Mouse (Mus musculus) heart, embryonic 14.5 days (tissue): ENCODE data around the gene Slc9a3r1. TPM values are rescaled to one million over a fixed set of nuclear protein-coding genes. Genes with fewer than 3 reads are reported as not detected.

Source experiments
- ATAC-seq: fragments of 200-750 bp; cut with Nextera tagmentation; 2 replicates; pipeline ENCODE4 v1.8.0; 2017; ENCODE audit warnings: low read depth, moderate TSS enrichment; ENCODE audit not compliant: insufficient number of reproducible peaks, insufficient read depth, low FRiP score
- H3K27ac ChIP-seq, 2 experiments: fragments of 200-500 bp in 1 of 2; fragments of 300-500 bp in 1 of 2; sonication (generic) in 1 of 2; replicated peaks in 1 of 2; 2 replicates each; pipeline ENCODE4 v1.5.1; 2012 to 2014; ENCODE audit warnings: low read depth in 2 of 2, low read length in 2 of 2, control low read depth in 1 of 2, mild to moderate bottlenecking in 1 of 2, mixed read lengths in 1 of 2; ENCODE audit not compliant: control insufficient read depth in 1 of 2, insufficient read depth in 1 of 2
- H3K27me3 ChIP-seq: fragments of 300-500 bp; sonication (generic); 2 replicates; pipeline ENCODE4 v1.6.1; 2014; ENCODE audit warnings: mild to moderate bottlenecking, low read length, control low read depth; ENCODE audit not compliant: control insufficient read depth, insufficient read depth
- H3K36me3 ChIP-seq: fragments of 300-500 bp; sonication (generic); 2 replicates; pipeline ENCODE4 v1.6.1; 2014; ENCODE audit warnings: mild to moderate bottlenecking, control low read depth, low read length, mixed read lengths; ENCODE audit not compliant: control insufficient read depth, insufficient read depth
- H3K4me1 ChIP-seq, 2 experiments: fragments of 200-500 bp in 1 of 2; fragments of 300-500 bp in 1 of 2; sonication (generic) in 1 of 2; 2 replicates each; pipeline ENCODE4 v1.6.1; 2012 to 2014; ENCODE audit warnings: low read length in 2 of 2, control low read depth in 1 of 2, mixed read lengths in 1 of 2; ENCODE audit not compliant: control insufficient read depth in 2 of 2, insufficient read depth in 2 of 2
- H3K4me2 ChIP-seq: fragments of 300-500 bp; sonication (generic); 2 replicates; pipeline ENCODE4 v1.6.1; 2014; ENCODE audit warnings: mild to moderate bottlenecking, low read length
- H3K4me3 ChIP-seq, 2 experiments: fragments of 200-500 bp in 1 of 2; fragments of 300-500 bp in 1 of 2; sonication (generic) in 1 of 2; 2 replicates each; pipeline ENCODE4 v1.5.1; 2012 to 2014; ENCODE audit warnings: low read length in 2 of 2, mild to moderate bottlenecking in 2 of 2, control low read depth in 1 of 2, low read depth in 1 of 2, moderate library complexity in 1 of 2; ENCODE audit not compliant: control insufficient read depth in 1 of 2, insufficient read depth in 1 of 2
- H3K9ac ChIP-seq: fragments of 300-500 bp; sonication (generic); 2 replicates; pipeline ENCODE4 v1.6.1; 2014; ENCODE audit warnings: mild to moderate bottlenecking, low read length
- H3K9me3 ChIP-seq: fragments of 300-500 bp; sonication (generic); 2 replicates; pipeline ENCODE4 v1.6.1; 2016; ENCODE audit warnings: low read length, control low read depth; ENCODE audit not compliant: control insufficient read depth
- WGBS: fragments of 180-500 bp; shearing (Covaris S2); extraction: QIAGEN DNeasy Blood & Tissue Kit; methylation state at CpG from one replicate; pipeline ENCODE4 v1.1.7; 2014; 5-methylcytosine and 5-hydroxymethylcytosine counted together
- polyA plus RNA-seq: library from polyadenylated mRNA; unstranded; fragments of >200 nt; fragmentation: Nextera tagmentation; extraction: Ambion mirVana; gene quantifications from 2 replicates; pipeline ENCODE4 v1.2.1, GENCODE M21; 2014

Gene Slc9a3r1
- polyA plus RNA-seq, 1 experiment from 2014 or later, result 21.9 TPM

DNA sequence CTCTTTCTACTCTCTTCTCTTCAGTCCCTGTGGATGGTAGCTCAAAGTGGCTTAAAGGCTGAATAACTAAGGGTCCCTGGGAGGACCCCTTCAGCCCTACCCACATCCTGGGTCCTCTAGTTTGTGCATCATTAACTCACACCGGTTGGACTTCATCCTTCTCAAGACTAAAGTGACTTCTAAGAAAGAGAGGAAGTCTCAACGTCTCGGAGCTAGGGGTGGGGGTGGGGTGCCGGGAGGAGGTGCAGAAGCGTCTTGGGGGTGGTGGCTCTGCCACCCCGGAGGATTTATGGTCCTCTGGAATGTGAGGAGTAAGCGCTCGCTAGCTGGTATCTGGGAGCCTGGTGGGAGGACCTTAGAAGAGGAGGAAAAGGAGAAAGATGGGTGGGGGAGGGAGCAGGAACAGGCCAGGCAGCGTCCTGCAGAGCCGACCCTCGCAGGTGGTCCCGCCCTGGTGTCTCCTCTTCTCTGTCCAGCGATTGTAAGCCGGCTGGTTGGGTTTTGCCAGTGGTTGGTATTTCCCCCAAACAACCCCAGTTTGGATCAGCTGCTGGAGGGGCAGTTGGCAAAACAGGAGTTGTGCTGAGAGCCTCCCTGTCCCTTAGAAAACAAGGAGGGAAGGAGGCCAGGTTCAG, 1.3 kb downstream of the Slc9a3r1 start:
- Histone ChIP-seq H3K4me3 (peak overlapping the region; percentile 62 to 78), H3K27me3 (peaks cover 12% of the 10 kb centered on the region; the same call in 1 of the 2 replicates), H3K9ac (peak overlapping the region; percentile 64), H3K27ac (no peak overlapping the region), H3K4me2 (peak overlapping the region; percentile 93), H3K9me3 (no peaks in the 10 kb centered on the region), H3K4me1 (peaks cover 8 to 31% of the 10 kb centered on the region in 2 experiments), H3K36me3 (no peaks in the 10 kb centered on the region)
- ATAC-seq, result no peak
- 0% methylated on average over 14 of the region's 14 CpGs for WGBS

DNA sequence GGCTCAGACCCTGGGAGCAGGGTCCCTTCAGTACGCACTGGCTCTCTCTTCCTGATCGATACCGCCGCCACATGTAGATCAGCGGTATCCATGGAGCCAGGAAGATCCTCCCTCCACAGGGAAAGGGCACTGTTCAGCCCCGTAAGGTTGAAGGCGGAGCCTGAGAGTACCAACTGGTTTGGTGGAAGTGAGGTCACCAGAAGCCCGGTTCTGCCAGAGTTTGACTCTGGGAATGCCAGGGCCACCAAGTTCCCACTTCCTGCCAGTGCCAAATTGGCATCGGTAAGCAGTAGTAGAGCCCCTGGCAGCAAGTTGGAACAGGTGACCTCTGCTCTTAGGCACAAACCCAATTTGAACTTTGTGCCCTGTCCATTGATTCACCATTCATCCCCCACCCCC, 1.8 kb downstream of the Slc9a3r1 start:
- Histone ChIP-seq H3K9ac (peak overlapping the region; percentile 64; the same call in 1 of the 2 replicates), H3K27me3 (peaks cover 12% of the 10 kb centered on the region; the same call in 1 of the 2 replicates), H3K36me3 (no peaks in the 10 kb centered on the region), H3K27ac (no peak overlapping the region), H3K4me3 (peak overlapping the region; percentile 62 to 78), H3K9me3 (no peaks in the 10 kb centered on the region), H3K4me1 (peaks cover 8 to 31% of the 10 kb centered on the region in 2 experiments), H3K4me2 (peak overlapping the region; percentile 93)
- 3% methylated on average over 9 of the region's 9 CpGs for WGBS
- no peak for ATAC-seq

DNA sequence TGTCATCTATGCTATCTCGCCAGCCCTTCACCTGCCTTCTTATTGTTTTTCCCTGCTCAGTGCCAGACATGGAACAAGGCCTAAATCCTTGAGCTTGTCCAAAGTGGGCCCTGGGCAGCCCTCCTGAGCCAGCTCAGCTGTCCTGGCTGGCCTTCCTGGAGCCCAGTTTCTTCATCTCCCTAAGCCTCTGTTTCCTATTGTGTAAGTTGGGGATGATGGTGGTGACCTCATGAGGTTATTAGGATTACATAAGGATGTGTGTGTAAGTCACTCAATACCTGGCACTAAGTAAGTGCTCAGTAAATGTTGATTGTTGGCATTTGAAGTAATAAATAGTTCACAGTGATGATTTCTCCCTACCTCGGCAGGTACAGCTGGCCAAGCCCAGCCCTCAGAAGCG, 3.6 kb downstream of the Slc9a3r1 start:
- no peak for ATAC-seq
- H3K27ac ChIP-seq, result no peak overlapping the region
- no peak overlapping the region for H3K4me3 ChIP-seq
- no peaks in the 10 kb centered on the region for H3K36me3 ChIP-seq
- peaks cover 12% of the 10 kb centered on the region; the same call in 1 of the 2 replicates for H3K27me3 ChIP-seq
- H3K4me1 ChIP-seq, result peaks cover 4 to 26% of the 10 kb centered on the region in 2 experiments
- H3K4me2 ChIP-seq, result no peak overlapping the region
- no peak overlapping the region for H3K9ac ChIP-seq
- H3K9me3 ChIP-seq, result no peaks in the 10 kb centered on the region
- 83% methylated on average over 3 of the region's 3 CpGs for WGBS

DNA sequence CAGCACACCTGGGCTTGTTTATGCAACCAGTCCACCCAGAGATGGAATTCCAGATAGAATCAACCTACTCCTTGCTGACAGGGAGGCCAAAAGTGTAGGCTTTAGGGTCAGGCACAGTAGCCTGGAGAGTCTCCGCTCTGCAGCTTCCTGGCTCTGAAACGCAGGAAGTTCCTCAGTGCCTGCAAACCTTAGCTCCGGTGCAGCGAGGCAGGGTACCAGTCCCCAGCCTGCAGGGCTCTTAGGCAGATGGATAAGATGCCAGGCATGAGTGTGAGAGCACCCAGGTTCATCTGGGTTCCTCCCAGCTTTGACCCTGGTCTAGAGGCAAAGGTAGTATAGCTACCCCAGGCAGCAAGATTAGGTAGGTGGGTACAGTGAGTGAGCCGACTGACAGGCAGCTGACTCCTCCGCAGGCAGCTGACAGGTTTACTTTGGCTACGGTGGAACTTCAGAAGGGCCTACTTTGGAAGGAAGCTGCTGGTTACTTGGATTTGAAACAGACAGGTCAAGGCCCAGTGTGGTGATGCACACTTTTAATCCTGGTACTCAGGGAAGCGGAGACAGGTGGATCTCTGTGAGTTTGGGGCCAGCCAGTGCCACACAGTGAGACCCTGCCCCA, 4.6 kb downstream of the Slc9a3r1 start:
- Histone ChIP-seq H3K9ac (no peak overlapping the region), H3K4me3 (no peak overlapping the region), H3K4me1 (peaks cover 8 to 27% of the 10 kb centered on the region in 2 experiments), H3K36me3 (no peaks in the 10 kb centered on the region), H3K27ac (no peak overlapping the region), H3K9me3 (no peaks in the 10 kb centered on the region), H3K27me3 (peaks cover 12% of the 10 kb centered on the region; the same call in 1 of the 2 replicates), H3K4me2 (no peak overlapping the region)
- 74% methylated on average over 8 of the region's 8 CpGs for WGBS
- ATAC-seq, result no peak

DNA sequence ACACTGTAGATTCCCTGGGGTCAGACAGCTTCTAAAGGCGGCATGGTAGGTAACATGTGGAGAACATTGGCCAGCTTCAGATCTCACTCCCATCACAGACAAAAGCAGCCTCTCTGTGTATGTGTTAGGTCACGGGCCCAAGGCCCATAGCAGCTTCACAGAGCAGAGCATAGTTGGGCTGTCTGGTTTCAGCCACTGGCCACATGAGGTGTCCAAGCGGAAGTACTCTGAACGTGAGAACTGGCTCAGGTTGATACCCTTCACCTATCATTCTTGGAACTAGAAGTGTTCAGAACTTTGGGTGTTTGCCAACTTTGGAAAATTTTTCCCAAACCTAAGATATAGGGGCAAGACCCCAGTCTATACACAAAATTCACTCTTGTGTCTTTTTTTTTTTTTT, 6.3 kb downstream of the Slc9a3r1 start:
- no peak overlapping the region for H3K4me3 ChIP-seq
- no peak for ATAC-seq
- H3K4me1 ChIP-seq, result peaks cover 15 to 35% of the 10 kb centered on the region in 2 experiments
- no peak overlapping the region for H3K27ac ChIP-seq
- H3K27me3 ChIP-seq, result peaks cover 12% of the 10 kb centered on the region; the same call in 1 of the 2 replicates
- H3K9me3 ChIP-seq, result no peaks in the 10 kb centered on the region
- H3K9ac ChIP-seq, result no peak overlapping the region
- H3K4me2 ChIP-seq, result no peak overlapping the region
- 85% methylated on average over 4 of the region's 4 CpGs for WGBS
- H3K36me3 ChIP-seq, result no peaks in the 10 kb centered on the region

DNA sequence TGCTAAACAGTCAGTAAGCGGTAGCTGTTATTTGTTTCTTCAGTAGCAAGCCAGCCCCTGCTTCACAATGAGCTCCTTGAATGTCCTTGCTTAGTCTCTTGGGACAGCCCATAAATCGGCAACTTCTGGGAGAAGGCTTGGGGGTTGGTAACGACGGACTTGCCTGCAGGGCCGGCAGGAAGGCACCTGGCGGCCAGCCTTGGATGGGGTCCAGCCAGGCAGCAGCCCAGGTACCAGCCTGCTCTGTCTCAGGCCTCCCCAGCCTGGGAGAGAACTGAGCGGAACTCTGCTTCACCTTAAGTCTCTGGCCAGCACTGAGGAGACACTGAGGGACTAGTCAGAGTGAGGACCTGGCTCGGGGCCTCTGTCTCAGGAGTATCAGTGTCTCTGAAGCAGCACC, 8.0 kb downstream of the Slc9a3r1 start:
- H3K27ac ChIP-seq, result no peak overlapping the region
- 58% methylated on average over 8 of the region's 8 CpGs for WGBS
- H3K27me3 ChIP-seq, result no peaks in the 10 kb centered on the region
- no peaks in the 10 kb centered on the region for H3K9me3 ChIP-seq
- H3K9ac ChIP-seq, result no peak overlapping the region
- no peak for ATAC-seq
- no peaks in the 10 kb centered on the region for H3K36me3 ChIP-seq
- H3K4me2 ChIP-seq, result no peak overlapping the region
- no peak overlapping the region for H3K4me3 ChIP-seq
- peaks cover 15 to 25% of the 10 kb centered on the region in 2 experiments for H3K4me1 ChIP-seq

DNA sequence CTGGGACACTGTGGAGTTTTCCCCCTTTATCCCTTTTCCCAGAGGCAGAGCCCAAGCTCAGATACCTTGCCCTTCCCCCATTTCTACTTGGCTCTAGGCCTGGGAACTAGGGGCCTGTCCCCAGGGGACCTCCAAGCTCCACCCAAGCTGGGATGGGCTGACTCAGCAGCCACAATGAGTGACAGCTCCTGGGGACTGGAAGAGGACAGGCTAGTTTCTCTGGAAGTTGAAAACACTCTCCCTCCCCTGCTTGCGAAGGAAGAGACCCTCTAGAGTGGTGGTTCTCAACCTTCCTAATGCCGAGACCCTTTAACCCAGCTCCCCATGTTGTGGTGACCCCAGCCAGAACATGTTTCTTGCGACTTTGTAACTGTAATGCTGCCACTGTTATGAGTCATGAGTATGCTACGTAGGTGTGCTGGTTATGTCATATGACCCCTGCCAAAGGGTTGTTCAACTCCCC, 9.7 kb downstream of the Slc9a3r1 start:
- Histone ChIP-seq H3K27me3 (no peaks in the 10 kb centered on the region), H3K4me1 (peaks cover 20 to 35% of the 10 kb centered on the region in 2 experiments), H3K9ac (no peak overlapping the region), H3K9me3 (no peaks in the 10 kb centered on the region), H3K27ac (no peak overlapping the region), H3K36me3 (no peaks in the 10 kb centered on the region), H3K4me2 (0 out of 2 replicates have a peak overlapping the region, but pooled peaks have one; percentile 2), H3K4me3 (no peak overlapping the region)
- 0 out of 2 replicates have a peak, but pooled peaks have one; percentile 37 for ATAC-seq
- 25% methylated on average over 4 of the region's 4 CpGs for WGBS
